Mouse (Mus musculus): ENCODE data around the gene Tfdp2.

- no peak for TF ChIP-seq CTCF (IDR thresholded peaks at IDR 0.05; ENCODE audit: control insufficient read depth, insufficient read depth, insufficient read length)
- no peak for TF ChIP-seq USF1 (IDR thresholded peaks at IDR 0.05; ENCODE audit: low read depth)
- no peak for TF ChIP-seq FOSL1 (IDR thresholded peaks at IDR 0.05; ENCODE audit: insufficient read depth, low read length, poor library complexity, severe bottlenecking)
Observed at GRCm38 (mm10) chr9:96353799-96354198, 157.7 kb downstream of the Tfdp2 start.
